Mouse (Mus musculus) retina, embryonic 14.5 days (tissue): ENCODE data around the gene Smurf2.
A peak's percentile ranks its signal among the peaks of the same experiment; 100 is the strongest.

Experiments used
- DNase-seq: peaks from one replicate; pipeline ENCODE4 v3.0.0-alpha.2; 2015; ENCODE audit warnings: low spot score

Gene Smurf2

GRCm38 (mm10) chr11:106920551-106921379, at the start of gene Smurf2:
Smurf2 (minus strand) TSS chr11:106920715.
- DNase-seq, result peak; percentile 91

DNA sequence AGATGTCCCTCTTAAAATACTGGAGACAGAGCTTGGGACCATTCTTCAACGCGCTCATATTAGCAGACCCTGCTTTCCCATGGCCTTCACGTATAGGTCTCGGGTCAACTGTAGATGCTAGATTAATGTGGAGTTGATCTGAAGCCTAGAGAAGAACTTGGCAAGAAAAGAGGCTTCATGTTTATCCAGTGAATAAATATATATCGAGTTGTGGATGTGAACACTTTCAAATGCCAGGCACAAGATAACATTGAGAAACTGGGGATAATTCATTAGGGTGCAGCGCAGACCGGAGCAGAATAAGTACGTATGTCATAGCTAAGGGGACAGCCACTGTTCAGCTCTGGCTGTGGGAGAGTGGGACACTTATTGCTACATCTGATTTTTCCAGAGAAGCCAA, 49.3 kb upstream of the Smurf2 start:
- DNase-seq, result no peak

DNA sequence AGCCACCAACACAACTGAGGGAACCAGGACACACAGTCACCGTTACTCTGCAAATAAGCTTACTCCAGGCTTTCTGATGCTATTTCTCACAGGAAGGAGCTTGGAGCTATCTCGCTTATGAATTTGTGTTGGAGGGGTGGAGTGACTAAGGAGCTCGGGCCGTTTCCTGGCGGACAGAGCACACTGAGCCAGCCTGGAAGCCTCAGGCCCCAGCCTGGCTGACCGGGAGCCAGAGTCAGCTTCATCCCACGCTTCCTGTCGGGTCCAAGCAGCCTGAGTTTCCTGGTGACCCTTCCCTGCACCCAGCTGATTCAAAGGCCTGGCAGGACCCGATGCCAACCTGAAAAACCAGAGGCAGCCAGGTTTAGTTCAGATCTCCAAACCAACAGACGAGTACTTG, 47.1 kb upstream of the Smurf2 start:
- DNase-seq, result no peak

DNA sequence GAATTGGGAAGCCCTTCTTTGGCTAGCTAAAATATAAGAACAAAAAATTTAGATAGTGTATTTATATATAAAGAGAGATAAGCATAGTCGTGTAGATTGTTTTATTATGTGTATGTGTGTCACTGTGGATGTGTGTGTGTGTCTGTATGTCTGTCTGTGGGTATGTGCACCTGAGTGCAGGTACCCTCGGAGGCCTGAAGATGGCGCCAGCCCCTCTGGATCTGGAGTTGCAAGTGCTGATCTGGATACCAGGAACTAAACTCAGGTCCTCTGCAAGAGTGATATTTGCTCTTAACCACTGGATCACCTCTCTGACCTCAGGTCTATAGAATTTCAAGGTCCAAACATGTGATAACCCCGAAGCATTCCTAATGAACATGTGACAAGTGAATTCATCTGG, 45.4 kb upstream of the Smurf2 start:
- no peak for DNase-seq

DNA sequence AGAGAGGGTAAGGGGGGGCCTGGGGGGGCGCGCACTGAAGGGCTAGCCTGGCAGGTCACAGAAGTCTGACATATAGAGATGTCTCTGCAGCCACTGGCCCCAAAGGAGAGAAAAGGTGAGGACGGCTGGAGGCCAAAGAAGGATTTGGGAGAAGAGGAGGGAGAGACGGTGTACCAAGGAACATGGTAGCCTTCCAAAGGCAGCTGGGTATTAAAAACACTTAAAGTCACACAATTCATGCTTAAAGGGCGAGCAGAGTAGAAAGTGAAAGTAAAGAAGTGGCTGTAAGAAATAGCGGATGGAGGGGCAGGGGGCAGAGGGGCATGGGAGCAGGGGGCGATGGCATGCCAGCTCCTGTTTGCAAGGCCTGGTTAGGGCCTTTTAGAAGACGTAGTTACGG, 41.8 kb upstream of the Smurf2 start:
- no peak for DNase-seq

DNA sequence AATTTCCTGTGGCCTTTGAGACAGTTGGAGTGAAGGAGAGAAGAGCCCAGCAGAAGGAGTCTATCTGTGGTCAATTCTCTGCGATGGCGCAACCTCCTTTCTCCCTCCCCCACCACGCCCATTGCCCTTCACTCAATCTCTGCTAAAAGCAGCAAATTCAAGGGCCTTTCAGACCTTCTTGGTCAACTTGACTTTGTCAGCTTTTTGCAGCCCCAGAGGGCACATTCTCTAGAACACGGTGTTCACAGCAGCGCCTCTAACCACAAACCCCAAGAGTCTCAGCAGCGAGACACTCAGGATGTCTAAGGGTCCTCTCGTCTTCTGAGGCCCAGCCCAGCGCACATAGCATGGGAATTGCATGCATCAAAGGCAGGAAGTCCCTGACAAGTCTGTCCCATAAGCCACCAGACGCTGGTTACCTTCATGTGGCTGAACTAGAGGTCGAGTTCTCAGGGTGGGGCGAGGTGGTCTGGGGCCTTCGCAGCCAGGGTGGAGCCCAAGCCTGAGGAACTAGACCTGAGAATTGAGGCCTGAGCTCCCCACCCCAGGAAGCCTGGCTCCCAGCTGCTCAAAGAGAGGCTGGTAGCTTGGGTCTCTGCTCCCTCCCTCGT, 41.1 kb upstream of the Smurf2 start:
- no peak for DNase-seq

DNA sequence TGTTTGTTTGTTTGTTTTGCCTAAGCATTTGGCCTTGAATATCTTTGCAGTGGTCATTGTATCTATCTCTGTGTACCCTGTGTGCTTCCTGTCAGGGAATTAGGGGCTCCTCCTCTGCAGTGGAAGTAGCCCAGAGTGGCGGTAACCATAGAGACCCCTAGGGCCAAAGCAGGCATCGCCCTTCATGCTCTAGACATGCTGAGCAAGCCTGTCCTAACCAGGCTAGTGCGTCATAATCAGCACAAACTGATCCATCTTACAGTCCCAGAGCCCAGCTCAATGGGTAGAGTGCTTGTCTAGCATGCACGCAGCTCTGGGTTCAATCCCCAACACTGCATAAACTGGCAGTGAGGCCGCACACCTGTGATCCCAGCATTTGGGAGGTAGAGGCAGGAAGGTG, 38.6 kb upstream of the Smurf2 start:
- DNase-seq, result no peak

DNA sequence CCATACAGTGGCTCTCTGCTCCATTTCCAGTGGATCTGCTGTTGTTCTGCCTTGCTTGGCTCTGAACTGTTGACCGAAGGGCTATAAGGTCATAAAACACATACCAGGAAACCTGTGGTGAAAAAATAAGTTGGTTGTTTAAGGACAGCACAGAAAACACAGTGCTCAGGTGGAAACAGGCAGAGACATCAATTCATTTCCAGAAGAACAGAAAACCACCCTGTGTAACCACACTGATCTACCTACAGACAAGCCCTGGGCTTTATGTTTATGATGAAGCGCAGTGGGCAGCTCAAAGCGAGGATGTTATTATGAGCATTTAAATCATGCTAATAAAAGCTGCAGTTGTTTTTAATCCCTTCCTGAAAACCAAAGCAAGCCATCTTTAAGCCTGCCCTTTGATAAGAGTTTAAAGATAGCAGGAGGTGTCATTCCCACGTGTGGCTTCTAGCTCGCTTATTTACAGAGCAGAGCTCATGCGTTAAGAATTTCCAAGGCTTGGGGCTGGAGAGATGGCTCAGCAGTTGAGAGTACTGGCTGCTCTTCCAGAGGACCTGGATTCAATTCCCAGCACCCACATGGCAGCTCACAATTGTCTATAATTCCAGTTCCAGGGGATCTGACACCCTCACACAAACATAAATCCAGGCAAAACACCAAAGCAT, 38.0 kb upstream of the Smurf2 start:
- no peak for DNase-seq

DNA sequence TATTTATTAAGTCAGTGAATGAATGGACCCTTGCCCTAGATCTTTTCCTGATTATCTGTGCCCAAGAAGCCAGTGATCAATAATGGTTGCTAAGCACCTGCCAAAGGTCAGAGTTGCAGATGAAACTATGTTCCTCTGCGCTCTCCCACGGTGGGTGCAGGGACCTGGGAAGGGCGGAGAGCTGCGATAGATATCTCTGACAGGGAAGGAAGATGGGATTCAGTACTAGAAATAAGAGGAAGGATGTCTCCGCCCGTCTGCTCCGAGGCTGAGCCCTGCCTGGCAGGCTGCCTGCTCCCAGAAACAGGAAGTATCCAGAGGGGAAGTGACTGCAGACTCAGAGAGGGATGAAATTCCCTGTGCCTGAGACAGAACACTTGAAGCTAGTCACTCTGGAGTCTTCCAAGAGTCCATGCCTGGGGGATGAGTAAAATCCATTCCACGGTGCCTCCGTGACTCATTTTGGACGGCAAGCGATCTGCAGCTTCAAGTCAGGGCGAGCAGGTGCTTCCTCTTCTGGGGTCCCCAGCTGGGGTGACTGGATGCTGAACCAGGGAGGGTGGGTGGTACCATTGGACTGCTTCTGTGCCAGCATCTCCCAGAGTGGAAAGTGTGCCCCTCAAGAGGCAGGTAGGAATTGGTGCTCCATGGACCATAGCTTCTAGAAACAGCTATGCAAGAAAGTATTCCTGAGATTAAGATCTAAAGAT, 36.9 kb upstream of the Smurf2 start:
- DNase-seq, result no peak

DNA sequence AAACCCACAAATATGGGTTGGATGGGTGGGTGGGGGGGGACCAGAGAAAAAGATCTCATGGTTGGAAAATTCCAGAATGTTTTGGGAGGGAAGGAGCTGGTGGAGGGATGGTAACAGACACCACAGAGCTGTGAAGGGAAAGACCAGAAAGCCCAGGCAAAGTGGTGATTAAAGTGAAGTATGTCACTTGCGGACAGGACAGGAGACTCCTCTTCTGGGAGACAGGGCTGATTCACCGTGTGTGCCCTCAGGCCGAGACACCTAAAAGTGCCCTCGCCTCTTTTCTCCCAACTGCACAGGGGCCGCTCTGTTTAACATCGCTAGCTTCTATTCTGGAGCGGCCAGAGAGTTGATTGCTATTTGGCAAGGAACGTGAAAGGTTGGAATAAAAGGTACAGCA, 34.1 kb upstream of the Smurf2 start:
- no peak for DNase-seq

DNA sequence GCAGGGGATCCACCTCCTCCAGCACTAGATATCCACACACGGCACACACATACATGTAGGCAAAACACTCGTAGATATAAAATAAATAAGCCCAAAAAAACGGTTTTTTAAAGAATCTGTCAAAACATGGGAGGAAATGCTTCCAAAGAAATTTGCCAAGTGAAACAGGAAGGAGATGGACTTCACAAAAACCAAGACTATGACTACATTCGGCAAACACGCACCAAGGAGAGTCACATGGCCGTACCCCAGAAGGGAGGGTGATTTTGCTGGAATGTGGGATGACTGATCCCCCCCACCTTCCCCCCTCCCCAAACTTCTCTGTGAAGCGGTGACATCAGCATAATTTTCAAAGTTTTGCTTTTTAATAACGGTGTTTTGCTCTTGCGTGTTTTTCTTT, 33.6 kb upstream of the Smurf2 start:
- DNase-seq, result no peak

GRCm38 (mm10) chr11:106937306-106937705, 16.8 kb upstream of the Smurf2 start:
- DNase-seq, result no peak

DNA sequence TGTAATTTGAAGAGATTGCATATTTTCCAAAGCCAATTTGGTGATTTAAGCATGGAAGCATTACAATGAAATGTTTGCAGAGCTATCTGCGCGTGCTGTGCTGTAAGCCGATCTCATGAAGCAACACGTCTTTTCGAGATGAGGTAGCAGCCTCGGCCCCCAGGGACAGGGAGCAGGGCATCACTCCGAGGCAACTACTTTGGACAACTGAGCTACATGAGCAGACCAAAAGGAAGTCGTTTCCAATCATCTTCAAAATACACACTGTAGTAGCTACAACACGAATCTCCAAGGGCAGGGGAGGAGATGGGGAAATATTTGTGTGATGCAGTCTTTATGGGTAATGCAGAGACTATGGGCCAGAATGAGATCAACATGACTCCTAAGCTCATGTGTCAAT, 9.9 kb upstream of the Smurf2 start:
- no peak for DNase-seq

GRCm38 (mm10) chr11:106928935-106929334, 8.4 kb upstream of the Smurf2 start:
- DNase-seq, result no peak

- DNase-seq, result no peak
Measured at GRCm38 (mm10) chr11:106927950-106928349, 7.4 kb upstream of the Smurf2 start.

DNA sequence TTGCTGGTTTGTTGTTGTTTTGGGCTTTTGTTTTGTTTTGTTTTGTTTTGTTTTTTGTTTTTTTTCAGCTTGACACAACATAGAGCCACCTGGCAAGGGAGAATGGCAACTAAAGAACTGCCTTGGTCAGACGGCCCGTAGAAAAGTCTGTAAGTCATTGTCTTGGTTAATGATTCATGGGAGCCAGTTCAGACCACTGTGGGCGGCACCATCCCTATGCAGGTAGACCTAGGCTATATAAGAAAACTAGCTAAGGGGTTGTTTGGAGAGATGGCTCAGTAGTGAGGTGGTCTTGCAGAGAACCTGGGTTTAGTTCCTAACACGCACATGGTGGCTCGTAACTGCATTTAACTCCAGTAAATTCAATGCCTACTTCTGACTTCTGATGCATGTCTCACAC, 6.7 kb upstream of the Smurf2 start:
- no peak for DNase-seq

DNA sequence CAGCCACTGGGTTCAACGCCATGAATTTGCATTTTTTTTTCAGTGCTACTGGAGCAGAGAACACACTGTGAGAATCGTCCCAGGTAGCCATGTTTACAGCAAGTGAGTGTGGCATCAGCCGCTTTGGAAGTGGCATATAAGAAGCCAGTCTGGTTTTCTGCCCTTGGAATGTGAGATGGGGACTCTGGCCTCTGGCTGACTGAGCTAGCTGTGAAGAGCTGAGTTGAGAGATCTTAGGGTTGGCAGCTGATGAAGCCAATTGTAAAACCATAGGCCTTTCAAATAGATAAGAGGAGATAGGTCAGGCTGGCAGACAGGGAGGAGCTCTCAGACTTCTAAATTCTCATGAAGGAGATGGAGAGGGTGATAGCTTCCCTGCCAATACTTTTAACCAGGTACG, 6.2 kb upstream of the Smurf2 start:
- no peak for DNase-seq

GRCm38 (mm10) chr11:106919612-106920550, 634 bp downstream of the Smurf2 start:
- peak; percentile 51 for DNase-seq

- no peak for DNase-seq
Measured at GRCm38 (mm10) chr11:106918901-106919300, 1.6 kb downstream of the Smurf2 start.

DNA sequence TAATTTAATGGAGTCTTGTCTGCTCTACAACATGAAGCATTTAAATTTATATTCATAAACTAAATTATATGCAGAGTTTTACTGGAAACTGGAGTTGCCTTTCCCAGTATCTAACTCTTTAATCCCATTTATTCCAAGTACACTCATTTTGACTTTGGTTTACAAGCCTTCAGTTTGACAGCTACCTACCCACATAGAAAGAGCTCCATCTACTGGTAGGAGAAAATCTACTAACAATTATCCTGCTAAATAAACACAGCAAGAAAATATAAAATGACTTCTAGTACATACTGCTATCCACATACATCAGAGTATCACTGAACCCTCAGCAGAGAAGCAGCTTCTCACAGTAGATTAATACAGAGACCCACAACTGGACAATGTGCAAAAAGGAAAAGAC, 9.3 kb downstream of the Smurf2 start:
- DNase-seq, result no peak

DNA sequence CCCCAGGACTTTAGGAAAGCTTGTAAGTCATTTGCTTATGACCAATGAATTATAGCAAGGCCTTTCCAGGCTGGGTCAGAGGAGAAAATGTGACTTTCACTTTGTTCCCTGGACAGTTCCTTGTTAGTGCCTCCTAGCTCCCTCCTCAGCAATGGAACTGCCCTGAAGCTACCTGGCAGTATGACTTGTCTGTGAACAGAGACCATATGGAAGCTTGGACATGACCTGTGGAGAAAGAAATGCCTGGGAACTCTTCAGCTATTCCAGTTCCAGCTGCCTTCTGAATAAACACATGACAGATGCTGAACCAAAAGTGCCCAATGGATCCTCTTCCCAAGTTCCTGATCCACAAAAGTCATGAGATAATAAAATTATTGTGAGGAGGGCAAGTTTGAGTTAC, 12.5 kb downstream of the Smurf2 start:
- DNase-seq, result no peak

DNA sequence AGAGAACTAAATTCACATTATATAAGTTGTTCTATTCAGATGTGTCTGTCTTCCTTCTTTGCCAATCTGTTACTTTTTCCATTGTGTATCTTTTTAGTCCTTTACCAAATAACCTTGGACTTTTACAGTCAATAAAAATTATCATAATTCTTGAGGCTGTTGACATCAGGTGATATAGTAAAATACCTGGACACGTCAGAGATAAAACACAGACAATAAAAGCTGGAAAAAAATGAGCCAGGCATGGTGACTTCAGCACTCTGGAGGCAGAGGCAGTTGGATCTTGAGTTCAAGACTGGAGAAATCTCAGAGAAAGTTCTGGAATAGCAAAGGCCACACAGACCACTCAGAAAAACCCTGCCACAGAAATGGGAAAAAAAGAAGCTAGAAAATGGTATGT, 13.3 kb downstream of the Smurf2 start:
- no peak for DNase-seq
